Mouse (Mus musculus): ENCODE data around the gene Oprd1. TPM values are rescaled to one million over a fixed set of nuclear protein-coding genes. Genes with fewer than 3 reads are reported as not detected.

Oprd1 gene
- polyA plus RNA-seq, 1 experiment, result not detected

- Histone ChIP-seq H3K4me3 (ENCODE audit: insufficient read depth, low read length) (no peak overlapping the region), H3K4me1 (ENCODE audit: control insufficient read depth, insufficient read depth, low read length) (no peaks in the 10 kb centered on the region), H3K27ac (ENCODE audit: insufficient read depth, low read depth, low read length) (no peak overlapping the region)
- TF ChIP-seq POLR2A (IDR thresholded peaks at IDR 0.05; ENCODE audit: borderline replicate concordance, low read depth, low read length) (no peak), CTCF (IDR thresholded peaks at IDR 0.05; ENCODE audit: low read depth, low read length) (no peak)
Observed at GRCm38 (mm10) chr4:132138640-132139039, 5.6 kb downstream of the Oprd1 start.

- Histone ChIP-seq H3K4me3 (ENCODE audit: insufficient read depth, low read length) (no peak overlapping the region), H3K27ac (ENCODE audit: insufficient read depth, low read depth, low read length) (no peak overlapping the region), H3K4me1 (ENCODE audit: control insufficient read depth, insufficient read depth, low read length) (no peaks in the 10 kb centered on the region)
- TF ChIP-seq POLR2A (IDR thresholded peaks at IDR 0.05; ENCODE audit: borderline replicate concordance, low read depth, low read length) (no peak), CTCF (IDR thresholded peaks at IDR 0.05; ENCODE audit: low read depth, low read length) (no peak)
Observed at GRCm38 (mm10) chr4:132137013-132137412, 7.3 kb downstream of the Oprd1 start.

GRCm38 (mm10) chr4:132133920-132134319, 10.4 kb downstream of the Oprd1 start:
- Histone ChIP-seq H3K27ac (ENCODE audit: insufficient read depth, low read depth, low read length) (no peak overlapping the region), H3K4me1 (ENCODE audit: control insufficient read depth, insufficient read depth, low read length) (no peaks in the 10 kb centered on the region), H3K4me3 (ENCODE audit: insufficient read depth, low read length) (no peak overlapping the region)
- TF ChIP-seq POLR2A (IDR thresholded peaks at IDR 0.05; ENCODE audit: borderline replicate concordance, low read depth, low read length) (no peak), CTCF (IDR thresholded peaks at IDR 0.05; ENCODE audit: low read depth, low read length) (no peak)

DNA sequence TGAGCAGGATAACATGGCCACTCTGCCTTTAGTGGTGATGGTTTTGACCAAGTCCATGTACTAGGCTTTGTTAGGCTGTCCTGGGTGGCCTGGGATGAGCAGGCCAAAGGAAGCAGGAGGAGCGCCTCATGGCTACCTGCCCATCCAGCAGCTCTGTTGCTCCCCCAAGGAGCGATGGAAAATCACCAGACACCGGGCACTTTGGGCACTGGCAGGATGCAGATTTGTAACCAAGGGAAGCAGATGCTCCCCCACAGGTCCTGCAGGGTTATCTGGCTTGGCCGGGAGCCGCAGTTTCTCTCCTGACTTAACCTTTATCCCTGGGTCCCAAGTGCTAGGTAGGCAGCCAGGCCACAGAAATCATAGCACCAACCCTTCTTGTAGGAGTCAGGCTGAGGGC, 10.9 kb downstream of the Oprd1 start:
- no peaks in the 10 kb centered on the region for H3K4me1 ChIP-seq (ENCODE audit: control insufficient read depth, insufficient read depth, low read length)
- TF ChIP-seq CTCF (IDR thresholded peaks at IDR 0.05; ENCODE audit: low read depth, low read length) (no peak), POLR2A (IDR thresholded peaks at IDR 0.05; ENCODE audit: borderline replicate concordance, low read depth, low read length) (no peak)
- H3K4me3 ChIP-seq (ENCODE audit: insufficient read depth, low read length), result no peak overlapping the region
- H3K27ac ChIP-seq (ENCODE audit: insufficient read depth, low read depth, low read length), result no peak overlapping the region

GRCm38 (mm10) chr4:132132297-132132696, 12.0 kb downstream of the Oprd1 start:
- H3K4me3 ChIP-seq (ENCODE audit: insufficient read depth, low read length), result no peak overlapping the region
- no peak overlapping the region for H3K27ac ChIP-seq (ENCODE audit: insufficient read depth, low read depth, low read length)
- no peak for TF ChIP-seq POLR2A (IDR thresholded peaks at IDR 0.05; ENCODE audit: borderline replicate concordance, low read depth, low read length)
- no peak for TF ChIP-seq CTCF (IDR thresholded peaks at IDR 0.05; ENCODE audit: low read depth, low read length)
- H3K4me1 ChIP-seq (ENCODE audit: control insufficient read depth, insufficient read depth, low read length), result no peaks in the 10 kb centered on the region

GRCm38 (mm10) chr4:132131790-132132189, 12.5 kb downstream of the Oprd1 start:
- Histone ChIP-seq H3K4me3 (ENCODE audit: insufficient read depth, low read length) (no peak overlapping the region), H3K4me1 (ENCODE audit: control insufficient read depth, insufficient read depth, low read length) (no peaks in the 10 kb centered on the region), H3K27ac (ENCODE audit: insufficient read depth, low read depth, low read length) (no peak overlapping the region)
- TF ChIP-seq CTCF (IDR thresholded peaks at IDR 0.05; ENCODE audit: low read depth, low read length), result no peak
- no peak for TF ChIP-seq POLR2A (IDR thresholded peaks at IDR 0.05; ENCODE audit: borderline replicate concordance, low read depth, low read length)

DNA sequence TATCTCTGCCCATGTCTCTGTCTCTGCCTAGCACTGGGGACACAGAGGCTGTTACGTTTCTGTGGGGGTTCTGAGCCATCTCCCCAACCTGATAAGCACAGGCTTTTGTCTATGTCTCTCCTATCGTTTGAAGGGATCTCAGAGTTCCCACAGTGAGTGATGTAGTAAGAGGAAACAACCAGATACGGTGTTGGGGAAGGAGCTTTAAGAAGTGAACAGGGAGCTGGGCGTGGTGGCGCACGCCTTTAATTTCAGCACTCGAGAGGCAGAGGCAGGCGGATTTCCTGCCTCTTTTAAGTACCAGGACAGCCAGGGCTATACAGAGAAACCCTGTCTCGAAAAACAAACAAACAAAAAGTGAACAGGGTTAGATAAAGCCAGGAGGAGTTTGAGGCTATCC, 13.2 kb downstream of the Oprd1 start:
- no peaks in the 10 kb centered on the region for H3K4me1 ChIP-seq (ENCODE audit: control insufficient read depth, insufficient read depth, low read length)
- no peak overlapping the region for H3K4me3 ChIP-seq (ENCODE audit: insufficient read depth, low read length)
- H3K27ac ChIP-seq (ENCODE audit: insufficient read depth, low read depth, low read length), result no peak overlapping the region
- no peak for TF ChIP-seq CTCF (IDR thresholded peaks at IDR 0.05; ENCODE audit: low read depth, low read length)
- no peak for TF ChIP-seq POLR2A (IDR thresholded peaks at IDR 0.05; ENCODE audit: borderline replicate concordance, low read depth, low read length)

DNA sequence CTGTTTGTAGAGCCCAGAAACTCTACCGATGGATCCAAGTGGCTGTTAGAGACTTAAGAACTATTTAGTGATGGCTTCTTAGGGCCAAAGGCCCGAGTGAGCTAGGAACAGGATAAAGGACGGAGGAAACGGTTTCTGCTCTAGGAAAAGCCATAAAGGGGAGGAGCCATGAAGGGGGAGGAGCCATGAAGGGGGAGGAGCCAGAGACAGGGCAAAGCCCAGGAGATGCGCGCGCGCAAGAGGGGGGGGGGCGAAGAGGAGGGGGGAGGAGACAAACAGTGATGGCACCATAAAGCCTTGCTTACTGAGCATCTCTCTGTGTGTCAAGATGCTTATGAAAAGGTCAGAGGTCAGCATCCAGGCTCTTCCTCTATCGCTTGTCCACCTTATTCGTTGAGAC, 13.6 kb downstream of the Oprd1 start:
- Histone ChIP-seq H3K4me1 (ENCODE audit: control insufficient read depth, insufficient read depth, low read length) (no peaks in the 10 kb centered on the region), H3K4me3 (ENCODE audit: insufficient read depth, low read length) (no peak overlapping the region), H3K27ac (ENCODE audit: insufficient read depth, low read depth, low read length) (no peak overlapping the region)
- TF ChIP-seq POLR2A (IDR thresholded peaks at IDR 0.05; ENCODE audit: borderline replicate concordance, low read depth, low read length), result no peak
- no peak for TF ChIP-seq CTCF (IDR thresholded peaks at IDR 0.05; ENCODE audit: low read depth, low read length)

DNA sequence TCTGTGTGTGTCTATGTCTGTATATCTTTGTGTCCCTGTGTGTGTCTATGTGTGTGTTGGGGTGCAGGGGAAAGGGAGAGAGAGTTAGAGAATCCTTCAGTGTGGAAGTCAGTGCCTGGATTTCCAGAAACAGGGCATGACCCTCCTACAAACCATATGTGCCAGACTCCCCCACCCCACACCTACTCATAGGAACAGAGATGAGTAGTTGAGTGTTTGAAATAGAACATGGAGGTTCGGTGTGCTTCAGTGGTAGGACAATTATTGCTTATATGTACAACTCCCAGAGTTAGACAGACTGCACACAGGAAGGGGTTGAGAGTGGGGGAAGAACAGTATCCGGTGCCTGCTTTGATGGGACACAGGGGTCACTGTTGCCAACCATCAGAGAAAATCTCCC, 14.2 kb downstream of the Oprd1 start:
- Histone ChIP-seq H3K4me3 (ENCODE audit: insufficient read depth, low read length) (no peak overlapping the region), H3K4me1 (ENCODE audit: control insufficient read depth, insufficient read depth, low read length) (no peaks in the 10 kb centered on the region), H3K27ac (ENCODE audit: insufficient read depth, low read depth, low read length) (no peak overlapping the region)
- TF ChIP-seq CTCF (IDR thresholded peaks at IDR 0.05; ENCODE audit: low read depth, low read length) (no peak), POLR2A (IDR thresholded peaks at IDR 0.05; ENCODE audit: borderline replicate concordance, low read depth, low read length) (no peak)

DNA sequence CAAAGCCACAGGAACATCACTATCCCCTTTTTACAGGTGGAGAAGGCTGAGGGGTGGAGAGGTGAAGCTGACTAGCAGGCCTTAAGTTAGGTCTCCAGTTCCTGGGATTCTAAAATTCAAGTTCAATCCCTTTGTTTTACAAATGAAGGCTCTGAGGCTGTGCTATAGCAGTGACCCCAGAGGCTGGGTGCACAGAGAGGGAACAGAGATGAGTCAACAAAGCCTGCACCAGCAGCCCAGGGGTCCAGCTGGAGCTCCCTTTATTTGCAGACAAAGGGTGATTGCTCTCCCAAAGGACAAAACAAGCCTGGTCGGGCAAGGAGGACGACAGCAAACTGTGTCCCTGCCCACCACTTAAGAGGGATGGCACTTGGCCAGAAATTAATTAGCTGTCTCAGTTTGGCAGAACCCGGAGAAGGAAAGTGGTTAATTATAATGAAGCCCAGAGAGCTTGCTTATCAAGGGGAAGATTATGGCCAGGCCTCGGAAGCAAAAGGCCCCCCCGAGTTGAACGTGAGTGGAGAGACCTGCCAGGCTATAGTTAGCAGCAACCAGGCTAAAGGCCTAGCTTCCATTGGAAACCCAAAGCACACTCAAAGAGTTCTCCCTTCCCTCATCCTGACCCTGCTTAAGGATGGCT, 15.2 kb downstream of the Oprd1 start:
- Histone ChIP-seq H3K4me1 (ENCODE audit: control insufficient read depth, insufficient read depth, low read length) (no peaks in the 10 kb centered on the region), H3K27ac (ENCODE audit: insufficient read depth, low read depth, low read length) (no peak overlapping the region), H3K4me3 (ENCODE audit: insufficient read depth, low read length) (no peak overlapping the region)
- TF ChIP-seq CTCF (IDR thresholded peaks at IDR 0.05; ENCODE audit: low read depth, low read length) (no peak), POLR2A (IDR thresholded peaks at IDR 0.05; ENCODE audit: borderline replicate concordance, low read depth, low read length) (no peak)

DNA sequence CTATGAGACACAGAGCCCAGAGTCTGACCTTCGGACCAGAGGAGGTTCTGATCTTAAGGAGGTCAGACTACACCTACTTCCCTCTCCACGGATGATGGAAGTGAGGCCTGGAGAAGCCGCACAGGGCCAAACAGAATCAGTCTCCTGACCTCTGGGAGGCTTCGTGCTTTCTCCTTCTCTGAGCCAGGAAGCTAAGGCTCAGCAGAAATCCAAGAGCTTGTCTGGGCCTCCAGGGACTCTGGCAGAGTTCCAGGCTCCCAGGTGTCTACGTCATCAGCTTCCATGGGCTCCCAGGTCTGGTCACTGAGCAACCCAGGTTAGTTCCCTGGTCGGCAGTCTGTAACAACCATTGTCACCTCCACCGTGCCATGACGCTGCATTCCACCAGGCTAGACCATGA, 17.2 kb downstream of the Oprd1 start:
- Histone ChIP-seq H3K4me3 (ENCODE audit: insufficient read depth, low read length) (no peak overlapping the region), H3K27ac (ENCODE audit: insufficient read depth, low read depth, low read length) (no peak overlapping the region), H3K4me1 (ENCODE audit: control insufficient read depth, insufficient read depth, low read length) (no peaks in the 10 kb centered on the region)
- TF ChIP-seq CTCF (IDR thresholded peaks at IDR 0.05; ENCODE audit: low read depth, low read length) (no peak), POLR2A (IDR thresholded peaks at IDR 0.05; ENCODE audit: borderline replicate concordance, low read depth, low read length) (no peak)
